Mouse (Mus musculus): ENCODE measurements around the gene Nup210l.

GRCm38 (mm10) chr3:90134993-90135392 is 31.1 kb downstream of the Nup210l start:
- TF ChIP-seq CTCF (conservative IDR thresholded peaks at IDR 0.05; ENCODE audit: insufficient read depth, insufficient read length, low read depth, low read length) (no peak), POLR2A (IDR thresholded peaks at IDR 0.05; ENCODE audit: low read depth, low read length) (no peak)

Data from kidney, adult 2 months (tissue).